Mouse (Mus musculus): ENCODE measurements at regions not wholly inside any gene's neighbourhood (a gene's known extent, or its start where the extent isn't known, plus 50 kb on each side); places are given as distances from the start of the nearest gene placed in this dataset.

GRCm38 (mm10) chr8:79515282-79515783 is 116.0 kb upstream of the Smad1 start:
- DNase-seq (ENCODE audit: low read depth), result no peak

GRCm38 (mm10) chr8:79514655-79515278 is 115.4 kb upstream of the Smad1 start:
- no peak for DNase-seq (ENCODE audit: low read depth)

- DNase-seq (ENCODE audit: low read depth), result no peak
Observed at GRCm38 (mm10) chr8:79508597-79508996, 109.3 kb upstream of the Smad1 start.

GRCm38 (mm10) chr8:79505381-79505780 is 106.1 kb upstream of the Smad1 start:
- DNase-seq (ENCODE audit: low read depth), result no peak

- DNase-seq (ENCODE audit: low read depth), result no peak
Observed at GRCm38 (mm10) chr8:79503906-79504305, 104.6 kb upstream of the Smad1 start.

- no peak for DNase-seq (ENCODE audit: low read depth)
Observed at GRCm38 (mm10) chr8:79502062-79502461, 102.7 kb upstream of the Smad1 start.

GRCm38 (mm10) chr8:79501238-79501637 is 101.9 kb upstream of the Smad1 start:
- DNase-seq (ENCODE audit: low read depth), result no peak

GRCm38 (mm10) chr8:79499258-79499657 is 99.9 kb upstream of the Smad1 start:
- no peak for DNase-seq (ENCODE audit: low read depth)

- DNase-seq (ENCODE audit: low read depth), result no peak
Observed at GRCm38 (mm10) chr8:79498611-79499010, 99.3 kb upstream of the Smad1 start.

GRCm38 (mm10) chr8:79491156-79491698 is 91.9 kb upstream of the Smad1 start:
- DNase-seq (ENCODE audit: low read depth), result no peak

- DNase-seq (ENCODE audit: low read depth), result no peak
Observed at GRCm38 (mm10) chr8:79490739-79491138, 91.4 kb upstream of the Smad1 start.

GRCm38 (mm10) chr8:79488861-79489260 is 89.5 kb upstream of the Smad1 start:
- DNase-seq (ENCODE audit: low read depth), result peak; percentile 32

- DNase-seq (ENCODE audit: low read depth), result no peak
Observed at GRCm38 (mm10) chr8:79487597-79487996, 88.3 kb upstream of the Smad1 start.

GRCm38 (mm10) chr8:79479326-79479725 is 80.0 kb upstream of the Smad1 start:
- no peak for DNase-seq (ENCODE audit: low read depth)

- no peak for DNase-seq (ENCODE audit: low read depth)
Observed at GRCm38 (mm10) chr8:79476012-79476411, 76.7 kb upstream of the Smad1 start.

GRCm38 (mm10) chr8:79474679-79475078 is 75.4 kb upstream of the Smad1 start:
- DNase-seq (ENCODE audit: low read depth), result no peak

- DNase-seq (ENCODE audit: low read depth), result no peak
Observed at GRCm38 (mm10) chr8:79452101-79452500, 52.8 kb upstream of the Smad1 start.

- no peak for DNase-seq (ENCODE audit: low read depth)
Observed at GRCm38 (mm10) chr8:79449453-79449852, 50.1 kb upstream of the Smad1 start.
